ENCODE assay signal across 16 mouse cellular contexts in the genomic region with DNA sequence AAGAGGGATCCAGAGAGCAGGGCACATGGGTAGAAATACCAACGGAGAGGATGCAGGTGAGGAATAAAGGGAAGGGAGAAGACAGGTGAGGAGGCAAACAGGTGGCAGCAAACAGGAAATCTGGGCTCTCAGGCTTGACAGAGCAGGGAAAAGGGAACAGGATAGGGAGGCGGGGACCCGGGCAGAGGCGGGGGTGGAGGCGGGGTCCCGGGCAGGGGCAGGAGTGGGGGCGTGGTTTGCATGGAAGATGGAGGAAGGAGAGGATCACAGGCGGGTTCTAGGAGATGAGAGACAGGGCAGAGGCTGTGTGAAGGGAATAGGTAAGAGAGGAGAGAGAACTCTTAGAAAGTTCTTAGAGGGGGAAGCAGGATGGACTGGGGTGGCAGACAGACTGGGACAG. TPM values are rescaled to one million over a fixed set of nuclear protein-coding genes. Genes with fewer than 3 reads are reported as not detected.
DNase-seq lines count a peak whose midpoint lies in the region; ATAC-seq lines count a peak whose summit lies in the region.
"Had no signal": no experiment of that assay in that cellular context is flagged by ENCODE, and none has a peak within 500 bp of the region (broad histone marks: within the 10 kb centered on the region; RNA-seq: fewer than 3 reads in every experiment).

No protein-coding gene starts in this region.

- H3K9ac ChIP-seq in kidney, embryonic 14.5 days (ENCODE audit: low read depth, low read length), result no peak overlapping the region
- H3K9ac ChIP-seq in embryonic facial prominence, embryonic 14.5 days (ENCODE audit: low read depth, low read length), result no peak overlapping the region
- no peak overlapping the region for H3K9ac ChIP-seq in stomach, embryonic 15.5 days
- H3K9ac ChIP-seq: embryonic facial prominence, embryonic 13.5 days; liver, embryonic 14.5 days; midbrain, embryonic 12.5 days had no signal

- H3K4me2 ChIP-seq in kidney, embryonic 14.5 days (replicated peaks; ENCODE audit: low read depth, low read length), result no peak overlapping the region
- H3K4me2 ChIP-seq in embryonic facial prominence, embryonic 14.5 days (ENCODE audit: low read depth, low read length), result no peak overlapping the region
- 0 out of 2 replicates have a peak overlapping the region, but pooled peaks have one; percentile 16 for H3K4me2 ChIP-seq in stomach, embryonic 15.5 days
- H3K4me2 ChIP-seq: embryonic facial prominence, embryonic 13.5 days; midbrain, embryonic 12.5 days had no signal

- no peaks in the 10 kb centered on the region for H3K27me3 ChIP-seq in kidney, embryonic 14.5 days (ENCODE audit: control insufficient read depth, insufficient read depth, low read length)
- no peaks in the 10 kb centered on the region for H3K27me3 ChIP-seq in embryonic facial prominence, embryonic 14.5 days (replicated peaks; ENCODE audit: control insufficient read depth, insufficient read depth, low read length)
- no peaks in the 10 kb centered on the region for H3K27me3 ChIP-seq in stomach, embryonic 15.5 days (replicated peaks)
- H3K27me3 ChIP-seq: embryonic facial prominence, embryonic 13.5 days had no signal

- no peaks in the 10 kb centered on the region for H3K4me1 ChIP-seq in kidney, embryonic 14.5 days (ENCODE audit: control insufficient read depth, insufficient read depth, low read length)
- H3K4me1 ChIP-seq in embryonic facial prominence, embryonic 14.5 days (ENCODE audit: control insufficient read depth, insufficient read depth, low read length), result no peaks in the 10 kb centered on the region
- H3K4me1 ChIP-seq in stomach, embryonic 15.5 days, result 0 out of 2 replicates have a peak, but pooled peaks cover 3% of the 10 kb centered on the region
- H3K4me1 ChIP-seq: embryonic facial prominence, embryonic 13.5 days had no signal

- WGBS in kidney, embryonic 14.5 days, result 9% methylated on average over 8 of the region's 8 CpGs
- 9% methylated on average over 8 of the region's 8 CpGs for WGBS in embryonic facial prominence, embryonic 14.5 days
- WGBS in stomach, embryonic 15.5 days, result 3% methylated on average over 8 of the region's 8 CpGs

- no peak overlapping the region for H3K4me3 ChIP-seq in kidney, embryonic 14.5 days (ENCODE audit: low read length)
- H3K4me3 ChIP-seq in embryonic facial prominence, embryonic 14.5 days (ENCODE audit: low read depth, low read length), result no peak overlapping the region
- H3K4me3 ChIP-seq in stomach, embryonic 15.5 days (replicated peaks), result no peak overlapping the region
- H3K4me3 ChIP-seq: embryonic facial prominence, embryonic 13.5 days; midbrain, embryonic 12.5 days had no signal

- H3K9me3 ChIP-seq in kidney, embryonic 14.5 days (ENCODE audit: control insufficient read depth, low read length), result no peaks in the 10 kb centered on the region
- H3K9me3 ChIP-seq in embryonic facial prominence, embryonic 14.5 days (ENCODE audit: control insufficient read depth, low read length), result no peaks in the 10 kb centered on the region
- H3K9me3 ChIP-seq in stomach, embryonic 15.5 days, result no peaks in the 10 kb centered on the region
- H3K9me3 ChIP-seq: embryonic facial prominence, embryonic 13.5 days; midbrain, embryonic 12.5 days had no signal

- H3K27ac ChIP-seq in kidney, embryonic 14.5 days (ENCODE audit: low read depth, low read length), result no peak overlapping the region
- no peak overlapping the region for H3K27ac ChIP-seq in embryonic facial prominence, embryonic 14.5 days (replicated peaks; ENCODE audit: low read depth, low read length)
- H3K27ac ChIP-seq in stomach, embryonic 15.5 days, result no peak overlapping the region
- H3K27ac ChIP-seq: embryonic facial prominence, embryonic 13.5 days; liver, embryonic 14.5 days; midbrain, embryonic 12.5 days had no signal

- ATAC-seq in kidney, embryonic 14.5 days (ENCODE audit: low FRiP score, low TSS enrichment), result peak; percentile 62; the same call in 1 of the 2 replicates
- peak; percentile 68; the same call in 1 of the 2 replicates for ATAC-seq in embryonic facial prominence, embryonic 14.5 days (ENCODE audit: low read depth)
- ATAC-seq in stomach, embryonic 15.5 days (ENCODE audit: insufficient read depth, low FRiP score, low read depth), result peak; percentile 62; the same call in 1 of the 2 replicates

- intact Hi-C loops in gastrocnemius, postnatal 14 days (cut with DNase I; ENCODE audit: low total_unique reads), result no loop called here

- no peak for DNase-seq in kidney, adult 8-10 months
- DNase-seq in retina, postnatal 1 day, result peak; percentile 20
- no peak for DNase-seq in retina, embryonic 14.5 days (ENCODE audit: low spot score)
- peak; percentile 20 for DNase-seq in embryonic facial prominence, embryonic 14.5 days (ENCODE audit: low spot score)
- no peak for DNase-seq in spleen, adult 12 weeks (ENCODE audit: low spot score)
- DNase-seq in gastrocnemius, postnatal 14 days, result no peak
- DNase-seq: cerebellum, adult 18-20 months; heart, postnatal 10 days had no signal

- H3K36me3 ChIP-seq in kidney, embryonic 14.5 days (ENCODE audit: control insufficient read depth, insufficient read depth, low read length), result no peaks in the 10 kb centered on the region
- no peaks in the 10 kb centered on the region for H3K36me3 ChIP-seq in embryonic facial prominence, embryonic 14.5 days (ENCODE audit: control insufficient read depth, insufficient read depth, low read length)
- no peaks in the 10 kb centered on the region for H3K36me3 ChIP-seq in stomach, embryonic 15.5 days
- H3K36me3 ChIP-seq: embryonic facial prominence, embryonic 13.5 days; midbrain, embryonic 12.5 days had no signal

RNA-seq across cellular contexts. Expression of a gene that starts 27.1 kb away (rescaled TPM):
- 3.2 and 4.9 TPM in 2 replicates for polyA plus RNA-seq in kidney, embryonic 14.5 days (2014; fragmentation: Nextera tagmentation; extraction: Ambion mirVana)
- polyA plus RNA-seq in embryonic facial prominence, embryonic 14.5 days (2014; fragmentation: Nextera tagmentation; extraction: Ambion mirVana), result 4.0 and 6.7 TPM in 2 replicates
- 3.0 and 3.5 TPM in 2 replicates for polyA plus RNA-seq in stomach, embryonic 15.5 days (2015; fragmentation: Nextera tagmentation; extraction: Ambion mirVana)
- 1 to 10 TPM; 1.2 to 1.4 TPM for total RNA-seq in gastrocnemius, postnatal 14 days (2021)

RNA-seq across cellular contexts. Expression of a gene that starts 31.4 kb away (rescaled TPM):
- polyA plus RNA-seq in kidney, embryonic 14.5 days (2014; fragmentation: Nextera tagmentation; extraction: Ambion mirVana), result not detected in 2 replicates
- polyA plus RNA-seq in embryonic facial prominence, embryonic 14.5 days (2014; fragmentation: Nextera tagmentation; extraction: Ambion mirVana), result not detected in 2 replicates
- polyA plus RNA-seq in stomach, embryonic 15.5 days (2015; fragmentation: Nextera tagmentation; extraction: Ambion mirVana), result not detected in 2 replicates
- not detected for total RNA-seq in gastrocnemius, postnatal 14 days (2021)
- total RNA-seq: adrenal gland, postnatal 36 days; heart, postnatal 10 days; left cerebral cortex, adult 18-20 months had no signal
- polyA plus RNA-seq: embryonic facial prominence, embryonic 13.5 days; gonadal fat pad, adult 2 months; liver, embryonic 14.5 days; midbrain, embryonic 12.5 days had no signal

RNA-seq across cellular contexts. Expression of a gene that starts 41.6 kb away (rescaled TPM):
- polyA plus RNA-seq in kidney, embryonic 14.5 days (2014; fragmentation: Nextera tagmentation; extraction: Ambion mirVana), result 11.8 and 17.9 TPM in 2 replicates
- 14.7 and 20.4 TPM in 2 replicates for polyA plus RNA-seq in embryonic facial prominence, embryonic 14.5 days (2014; fragmentation: Nextera tagmentation; extraction: Ambion mirVana)
- polyA plus RNA-seq in stomach, embryonic 15.5 days (2015; fragmentation: Nextera tagmentation; extraction: Ambion mirVana), result 21.0 and 23.5 TPM in 2 replicates
- 1 to 10 TPM; 5.3 to 5.9 TPM for total RNA-seq in gastrocnemius, postnatal 14 days (2021)

RNA-seq across cellular contexts. Expression of a gene that starts 43.8 kb away (rescaled TPM):
- not detected in 2 replicates for polyA plus RNA-seq in kidney, embryonic 14.5 days (2014; fragmentation: Nextera tagmentation; extraction: Ambion mirVana)
- not detected in 2 replicates for polyA plus RNA-seq in embryonic facial prominence, embryonic 14.5 days (2014; fragmentation: Nextera tagmentation; extraction: Ambion mirVana)
- polyA plus RNA-seq in stomach, embryonic 15.5 days (2015; fragmentation: Nextera tagmentation; extraction: Ambion mirVana), result not detected in 2 replicates
- total RNA-seq in gastrocnemius, postnatal 14 days (2021), result not detected
- total RNA-seq: adrenal gland, postnatal 36 days; heart, postnatal 10 days; left cerebral cortex, adult 18-20 months had no signal
- polyA plus RNA-seq: embryonic facial prominence, embryonic 13.5 days; gonadal fat pad, adult 2 months; liver, embryonic 14.5 days; midbrain, embryonic 12.5 days had no signal

Comparison
In these comparisons a context has a peak if more than half of its experiments do, and no peak if none do; other contexts are left out.
1. DNase-seq: peak in retina, postnatal 1 day (single experiment) and embryonic facial prominence, embryonic 14.5 days (single experiment); none in kidney, adult 8-10 months (0 of 2), retina, embryonic 14.5 days (single experiment), spleen, adult 12 weeks (single experiment) and gastrocnemius, postnatal 14 days (single experiment).
2. Peak in every context shown above with its lines, with median percentiles within 50 percentile points of each other: ATAC-seq.